Mouse (Mus musculus) macrophage (primary cell): Measurements from ENCODE around the gene 1110008P14Rik. TPM values are rescaled to one million over a fixed set of nuclear protein-coding genes. Genes with fewer than 3 reads are reported as not detected.
A peak's percentile ranks its signal among the peaks of the same experiment; 100 is the strongest.

Experiments
- H3K27ac ChIP-seq: fragments of 350-480 bp; formaldehyde crosslinking; 2 replicates; pipeline ENCODE4 v1.9.0; 2021
- H3K36me3 ChIP-seq: fragments of 350-480 bp; formaldehyde crosslinking; 2 replicates; pipeline ENCODE4 v1.9.0; 2021; ENCODE audit errors: inconsistent target
- H3K4me3 ChIP-seq: fragments of 350-480 bp; formaldehyde crosslinking; 2 replicates; pipeline ENCODE4 v1.9.0; 2021; ENCODE audit errors: inconsistent target
- H3K79me2 ChIP-seq: fragments of 350-480 bp; formaldehyde crosslinking; 2 replicates; pipeline ENCODE4 v1.9.0; 2021; ENCODE audit errors: inconsistent target
- WGBS: methylation state at CpG from one replicate; pipeline ENCODE4 v1.1.7; 2026; ENCODE audit warnings: inconsistent platforms; ENCODE audit not compliant: missing documents; 5-methylcytosine and 5-hydroxymethylcytosine counted together
- polyA plus RNA-seq: library from polyadenylated mRNA; stranded (reverse); fragments of 250-400 nt; gene quantifications from 3 replicates; pipeline ENCODE4 v1.2.4, GENCODE M21; 2018; ENCODE audit warnings: inconsistent platforms
- total RNA-seq, 78 experiments: library from RNA; depleted of rRNA; stranded (reverse); fragments of 250-400 nt; gene quantifications; 1 replicate in 9 of 78; 2 replicates in 24 of 78; 3 replicates in 43 of 78; 4 replicates in 2 of 78; pipeline ENCODE4 v1.2.4; 2018; ENCODE audit warnings: inconsistent platforms in 56 of 78

1110008P14Rik gene
- 1 to 10 TPM in 17 of 26 experiments, under 1 TPM in 6, not detected in 3; 0.50 to 6.7 (median 1.9) TPM for total RNA-seq (2018; cell fraction: chromatin; rRNA removed)
- 10 to 100 TPM; 27.8 to 59.2 (median 41.6) TPM for total RNA-seq (2018; cell fraction: cytosol; rRNA removed)
- 10 to 100 TPM in 9 of 26 experiments, 1 to 10 TPM in 17; 2.4 to 15.6 (median 7.9) TPM for total RNA-seq (2018; cell fraction: nucleus; rRNA removed)
- 22.2 to 62.2 TPM (median 53.7 TPM) in 3 replicates for polyA plus RNA-seq

GRCm38 (mm10) chr2:32381775-32382223 is at the start of gene 1110008P14Rik:
TSS of gene 1110008P14Rik (minus strand) at chr2:32381938.
- Histone ChIP-seq H3K36me3 (peaks cover 20% of the 10 kb centered on the region), H3K27ac (peak within 1 kb of the TSS; percentile 2; the same call in 1 of the 2 replicates), H3K79me2 (no peaks in the 10 kb centered on the region), H3K4me3 (peak within 1 kb of the TSS; percentile 67)
- WGBS = under 1% methylated on average over 47 of the region's 47 CpGs

- no peak overlapping the region for H3K27ac ChIP-seq
Measured at GRCm38 (mm10) chr2:32430701-32431676, 49.3 kb upstream of the 1110008P14Rik start.

GRCm38 (mm10) chr2:32429215-32429891 is 47.6 kb upstream of the 1110008P14Rik start:
- H3K4me3 ChIP-seq = no peak overlapping the region
- no peaks in the 10 kb centered on the region for H3K36me3 ChIP-seq
- 72% methylated on average over 4 of the region's 4 CpGs for WGBS
- H3K79me2 ChIP-seq = peaks cover 100% of the 10 kb centered on the region
- H3K27ac ChIP-seq = 0 out of 2 replicates have a peak overlapping the region, but pooled peaks have one; percentile 7

More at GRCm38 (mm10) chr2:32430701-32431676, 49.3 kb upstream of the 1110008P14Rik start:
- H3K36me3 ChIP-seq = no peaks in the 10 kb centered on the region
- WGBS = 95% methylated on average over 16 of the region's 18 CpGs
- no peak overlapping the region for H3K4me3 ChIP-seq
- H3K79me2 ChIP-seq = peaks cover 100% of the 10 kb centered on the region

GRCm38 (mm10) chr2:32428262-32428722 is 46.6 kb upstream of the 1110008P14Rik start:
- Histone ChIP-seq H3K4me3 (no peak overlapping the region), H3K36me3 (no peaks in the 10 kb centered on the region), H3K27ac (peak overlapping the region; percentile 7; the same call in 1 of the 2 replicates), H3K79me2 (peaks cover 100% of the 10 kb centered on the region)
- 29% methylated on average over 8 of the region's 8 CpGs for WGBS

DNA sequence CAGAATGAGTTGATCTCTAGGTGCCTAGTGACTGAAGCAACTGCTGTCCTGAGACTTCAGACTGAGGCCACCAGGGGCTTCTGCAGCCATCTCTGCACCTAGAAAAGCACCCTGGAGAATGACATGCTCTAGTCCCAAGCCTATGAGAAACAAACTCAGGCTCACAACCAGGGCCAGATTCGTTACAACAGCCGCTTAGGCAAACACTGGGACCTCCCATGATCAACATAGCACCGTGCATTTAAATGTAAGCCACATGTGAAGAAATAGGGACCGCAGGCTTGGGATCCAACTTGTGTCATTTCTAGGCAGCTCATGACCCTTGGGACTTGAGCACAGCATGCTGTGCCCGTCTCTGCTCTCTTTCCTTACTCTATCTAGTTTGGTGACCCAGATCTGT is 46.0 kb upstream of the 1110008P14Rik start:
- H3K27ac ChIP-seq = no peak overlapping the region
- no peaks in the 10 kb centered on the region for H3K36me3 ChIP-seq
- H3K79me2 ChIP-seq = peaks cover 100% of the 10 kb centered on the region
- H3K4me3 ChIP-seq = no peak overlapping the region
- 84% methylated on average over 5 of the region's 5 CpGs for WGBS

GRCm38 (mm10) chr2:32426141-32426540 is 44.4 kb upstream of the 1110008P14Rik start:
- Histone ChIP-seq H3K27ac (no peak overlapping the region), H3K4me3 (no peak overlapping the region), H3K36me3 (peaks cover 3% of the 10 kb centered on the region; the same call in 1 of the 2 replicates), H3K79me2 (peaks cover 100% of the 10 kb centered on the region)
- WGBS = 100% methylated on average over 1 of the region's 1 CpGs

GRCm38 (mm10) chr2:32425568-32425967 is 43.8 kb upstream of the 1110008P14Rik start:
- H3K27ac ChIP-seq = no peak overlapping the region
- H3K36me3 ChIP-seq = peaks cover 9% of the 10 kb centered on the region; the same call in 1 of the 2 replicates
- H3K79me2 ChIP-seq = peaks cover 100% of the 10 kb centered on the region
- no peak overlapping the region for H3K4me3 ChIP-seq
- 94% methylated on average over 5 of the region's 5 CpGs for WGBS

- 85% methylated on average over 3 of the region's 3 CpGs for WGBS
- H3K27ac ChIP-seq = peak overlapping the region; percentile 12; the same call in 1 of the 2 replicates
Measured at GRCm38 (mm10) chr2:32424796-32425195, 43.1 kb upstream of the 1110008P14Rik start.

DNA sequence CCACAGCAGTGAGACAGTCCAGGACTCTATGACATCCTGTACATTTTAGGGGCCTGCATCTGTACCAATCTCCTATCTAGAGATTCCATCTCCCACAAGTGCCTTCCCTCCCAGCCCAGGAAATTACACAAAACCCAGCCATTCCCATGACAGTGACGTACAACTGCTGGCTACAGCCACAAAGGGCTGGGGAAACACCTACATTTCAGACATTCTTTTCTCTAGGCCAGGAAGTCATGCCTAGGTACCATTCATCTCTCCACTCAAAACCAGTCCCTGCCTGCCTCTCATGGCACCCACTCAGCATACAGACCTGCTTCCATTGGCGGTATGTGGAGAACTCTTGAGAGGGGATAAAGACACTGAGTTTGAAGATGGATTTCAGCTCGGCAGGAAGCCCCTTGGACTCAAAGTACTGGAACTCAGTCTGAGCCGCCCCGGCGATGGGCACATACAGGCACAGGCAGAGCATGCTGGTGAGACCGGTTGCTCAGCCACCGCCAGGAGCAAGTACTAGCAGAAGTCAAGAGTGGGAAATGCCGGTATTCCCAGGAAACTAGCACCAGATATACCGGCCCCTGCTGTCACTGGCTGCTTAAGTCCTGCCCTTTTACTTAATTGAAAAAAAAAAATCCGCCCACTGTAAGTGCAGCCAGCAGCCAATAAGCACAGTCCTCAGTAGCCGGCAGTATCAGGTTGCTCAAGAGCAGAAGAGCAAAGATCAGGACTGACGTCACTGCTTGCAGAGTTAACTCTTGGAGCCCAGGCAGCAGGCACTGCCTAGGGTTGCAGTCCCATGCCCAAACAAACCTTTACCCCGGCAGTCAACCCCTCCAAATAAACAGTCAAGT is 42.0 kb upstream of the 1110008P14Rik start:
- peak overlapping the region; percentile 18 for H3K4me3 ChIP-seq
- H3K79me2 ChIP-seq = peaks cover 86% of the 10 kb centered on the region
- H3K27ac ChIP-seq = peak overlapping the region; percentile 29; the same call in 1 of the 2 replicates
- H3K36me3 ChIP-seq = peaks cover 28% of the 10 kb centered on the region
- WGBS = 8% methylated on average over 14 of the region's 14 CpGs

More at GRCm38 (mm10) chr2:32424796-32425195, 43.1 kb upstream of the 1110008P14Rik start:
- Histone ChIP-seq H3K36me3 (peaks cover 17% of the 10 kb centered on the region), H3K79me2 (peaks cover 97% of the 10 kb centered on the region), H3K4me3 (no peak overlapping the region)

DNA sequence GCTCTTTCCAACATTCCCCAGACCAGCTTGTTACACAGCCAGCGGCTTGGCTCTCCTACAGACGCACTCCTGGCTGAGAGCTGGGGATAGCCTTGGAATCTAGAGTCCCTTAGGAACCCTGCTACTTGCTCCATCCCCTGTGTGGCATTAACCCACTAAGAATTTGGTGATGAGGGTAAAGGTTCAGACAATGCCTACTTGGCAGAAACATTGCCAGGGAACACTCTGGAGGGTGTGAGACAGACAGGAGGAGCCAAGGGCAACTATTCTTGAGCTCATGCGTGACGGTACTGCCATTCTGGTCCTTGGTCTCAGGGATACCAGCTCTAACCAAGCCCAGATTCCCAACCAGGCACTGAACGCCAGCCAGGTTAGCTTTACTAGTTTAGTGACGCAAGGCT is 40.1 kb upstream of the 1110008P14Rik start:
- Histone ChIP-seq H3K79me2 (peaks cover 67% of the 10 kb centered on the region), H3K4me3 (no peak overlapping the region), H3K27ac (no peak overlapping the region), H3K36me3 (peaks cover 46% of the 10 kb centered on the region)
- 94% methylated on average over 6 of the region's 6 CpGs for WGBS

GRCm38 (mm10) chr2:32420647-32421046 is 38.9 kb upstream of the 1110008P14Rik start:
- WGBS = 92% methylated on average over 6 of the region's 6 CpGs
- no peak overlapping the region for H3K4me3 ChIP-seq
- no peak overlapping the region for H3K27ac ChIP-seq
- H3K79me2 ChIP-seq = peaks cover 55% of the 10 kb centered on the region
- peaks cover 58% of the 10 kb centered on the region for H3K36me3 ChIP-seq

DNA sequence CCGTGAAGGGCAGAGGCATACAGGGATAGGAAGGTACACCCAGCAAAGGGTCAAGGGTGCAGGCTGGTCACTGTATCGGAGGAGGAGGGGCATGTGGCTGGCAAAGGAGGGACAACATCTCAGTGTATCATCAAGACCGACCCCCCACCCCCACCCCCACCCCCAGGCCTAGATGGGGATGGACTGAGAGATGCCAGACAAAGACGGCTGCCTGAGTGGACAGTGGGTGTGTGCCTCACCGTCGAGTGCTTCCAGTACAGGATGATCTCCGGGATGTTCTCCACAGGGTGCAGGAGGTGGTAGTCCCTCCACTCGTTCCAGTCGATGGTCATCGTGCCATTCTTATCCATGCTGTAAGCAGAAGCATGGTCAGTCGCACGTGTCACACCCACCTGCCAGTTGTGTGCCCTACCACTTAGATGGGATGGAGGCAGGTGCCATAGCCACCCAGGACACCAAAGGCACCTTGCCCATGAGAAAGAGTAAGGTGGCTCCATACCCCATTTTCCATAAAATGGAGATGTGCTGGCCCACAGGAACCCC is 38.4 kb upstream of the 1110008P14Rik start:
- no peak overlapping the region for H3K4me3 ChIP-seq
- no peak overlapping the region for H3K27ac ChIP-seq
- 98% methylated on average over 12 of the region's 12 CpGs for WGBS
- H3K36me3 ChIP-seq = peaks cover 63% of the 10 kb centered on the region
- peaks cover 50% of the 10 kb centered on the region for H3K79me2 ChIP-seq

- Histone ChIP-seq H3K79me2 (peaks cover 42% of the 10 kb centered on the region), H3K27ac (no peak overlapping the region), H3K4me3 (no peak overlapping the region), H3K36me3 (peaks cover 71% of the 10 kb centered on the region)
- 95% methylated on average over 3 of the region's 3 CpGs for WGBS
Measured at GRCm38 (mm10) chr2:32419359-32419758, 37.6 kb upstream of the 1110008P14Rik start.
